Mouse (Mus musculus) embryonic facial prominence, embryonic 13.5 days (tissue): ENCODE results near the gene Iqgap3. TPM values are rescaled to one million over a fixed set of nuclear protein-coding genes. Genes with fewer than 3 reads are reported as not detected.
A peak's percentile ranks its signal among the peaks of the same experiment; 100 is the strongest.

Experiments
- ATAC-seq: fragments of 200-750 bp; cut with Nextera tagmentation; 2 replicates; pipeline ENCODE4 v1.8.0; 2017; ENCODE audit warnings: low read depth; ENCODE audit not compliant: insufficient number of reproducible peaks, insufficient read depth, low FRiP score, low TSS enrichment
- H3K27ac ChIP-seq: fragments of 300-500 bp; sonication (generic); 2 replicates; pipeline ENCODE4 v1.5.1; 2015; ENCODE audit warnings: moderate library complexity, mild to moderate bottlenecking, inconsistent platforms
- H3K27me3 ChIP-seq: fragments of 300-500 bp; sonication (generic); 2 replicates; pipeline ENCODE4 v1.6.1; 2015; ENCODE audit warnings: mild to moderate bottlenecking, inconsistent platforms
- H3K36me3 ChIP-seq: fragments of 300-500 bp; sonication (generic); 2 replicates; pipeline ENCODE4 v1.6.1; 2015; ENCODE audit warnings: mild to moderate bottlenecking, inconsistent platforms
- H3K4me1 ChIP-seq: fragments of 300-500 bp; sonication (generic); 2 replicates; pipeline ENCODE4 v1.6.1; 2015; ENCODE audit warnings: inconsistent platforms
- H3K4me2 ChIP-seq: fragments of 300-500 bp; sonication (generic); 2 replicates; pipeline ENCODE4 v1.6.1; 2015; ENCODE audit warnings: moderate library complexity, mild to moderate bottlenecking, inconsistent platforms
- H3K4me3 ChIP-seq: fragments of 300-500 bp; sonication (generic); 2 replicates; pipeline ENCODE4 v1.5.1; 2015; ENCODE audit warnings: mild to moderate bottlenecking, inconsistent platforms
- H3K9ac ChIP-seq: fragments of 300-500 bp; sonication (generic); 2 replicates; pipeline ENCODE4 v1.6.1; 2015; ENCODE audit warnings: mild to moderate bottlenecking, inconsistent platforms
- H3K9me3 ChIP-seq: fragments of 300-500 bp; sonication (generic); 2 replicates; pipeline ENCODE4 v1.6.1; 2016; ENCODE audit warnings: inconsistent platforms
- whole genome bisulfite sequencing: fragments of 180-500 bp; shearing (Covaris S2); methylation state at CpG from one replicate; pipeline ENCODE4 v1.1.7; 2015; ENCODE audit warnings: mixed read lengths; 5-methylcytosine and 5-hydroxymethylcytosine counted together
- polyA plus RNA-seq: library from polyadenylated mRNA; unstranded; fragments of >200 nt; fragmentation: Nextera tagmentation; extraction: Ambion mirVana; gene quantifications from 2 replicates; pipeline ENCODE4 v1.2.1, GENCODE M21; 2015

Iqgap3 gene
- polyA plus RNA-seq, 1 experiment from 2014 or later = 22.8 TPM

- no peak overlapping the region for H3K27ac ChIP-seq
- peak overlapping the region; percentile 92 for H3K9ac ChIP-seq
- 35% methylated on average over 5 of the region's 5 CpGs for WGBS
- no peaks in the 10 kb centered on the region for H3K27me3 ChIP-seq
- H3K4me2 ChIP-seq = 0 out of 2 replicates have a peak overlapping the region, but pooled peaks have one; percentile 94
- H3K36me3 ChIP-seq = peaks cover 6% of the 10 kb centered on the region; the same call in 1 of the 2 replicates
- no peak overlapping the region for H3K4me3 ChIP-seq
- ATAC-seq = no peak
- peaks cover 85% of the 10 kb centered on the region for H3K4me1 ChIP-seq
- H3K9me3 ChIP-seq = no peaks in the 10 kb centered on the region
These were observed 64.8 kb downstream of the Iqgap3 start for GRCm38 (mm10) chr3:88146376-88147112.

- no peak overlapping the region for H3K4me3 ChIP-seq
- no peak for ATAC-seq
These were observed 65.7 kb downstream of the Iqgap3 start for GRCm38 (mm10) chr3:88147444-88147843.

GRCm38 (mm10) chr3:88147866-88148265 is 66.1 kb downstream of the Iqgap3 start:
- Histone ChIP-seq H3K4me2 (no peak overlapping the region), H3K27me3 (no peaks in the 10 kb centered on the region), H3K9ac (0 out of 2 replicates have a peak overlapping the region, but pooled peaks have one; percentile 12), H3K4me1 (peaks cover 90% of the 10 kb centered on the region), H3K4me3 (no peak overlapping the region), H3K27ac (no peak overlapping the region; the same call in 1 of the 2 replicates), H3K9me3 (no peaks in the 10 kb centered on the region), H3K36me3 (peaks cover 6% of the 10 kb centered on the region; the same call in 1 of the 2 replicates)
- ATAC-seq = no peak
- 93% methylated on average over 1 of the region's 1 CpGs for WGBS

More at GRCm38 (mm10) chr3:88147444-88147843, 65.7 kb downstream of the Iqgap3 start:
- Histone ChIP-seq H3K36me3 (peaks cover 6% of the 10 kb centered on the region; the same call in 1 of the 2 replicates), H3K9ac (0 out of 2 replicates have a peak overlapping the region, but pooled peaks have one; percentile 12), H3K4me2 (no peak overlapping the region), H3K9me3 (no peaks in the 10 kb centered on the region), H3K4me1 (peaks cover 90% of the 10 kb centered on the region), H3K27ac (no peak overlapping the region; the same call in 1 of the 2 replicates), H3K27me3 (no peaks in the 10 kb centered on the region)
- 70% methylated on average over 2 of the region's 2 CpGs for WGBS

GRCm38 (mm10) chr3:88148354-88148753 is 66.6 kb downstream of the Iqgap3 start:
- peaks cover 87% of the 10 kb centered on the region for H3K4me1 ChIP-seq
- H3K27ac ChIP-seq = 0 out of 2 replicates have a peak overlapping the region, but pooled peaks have one; percentile 64
- 87% methylated on average over 5 of the region's 5 CpGs for WGBS

GRCm38 (mm10) chr3:88148776-88149509 is 67.2 kb downstream of the Iqgap3 start:
- Histone ChIP-seq H3K27me3 (no peaks in the 10 kb centered on the region), H3K27ac (peak overlapping the region; percentile 64), H3K4me2 (peak overlapping the region; percentile 45), H3K4me1 (peaks cover 81% of the 10 kb centered on the region), H3K4me3 (no peak overlapping the region), H3K9ac (peak overlapping the region; percentile 61), H3K9me3 (no peaks in the 10 kb centered on the region), H3K36me3 (peaks cover 6% of the 10 kb centered on the region; the same call in 1 of the 2 replicates)
- 67% methylated on average over 4 of the region's 4 CpGs for WGBS
- ATAC-seq = no peak

More at GRCm38 (mm10) chr3:88148354-88148753, 66.6 kb downstream of the Iqgap3 start:
- no peak for ATAC-seq
- Histone ChIP-seq H3K9ac (no peak overlapping the region), H3K4me3 (no peak overlapping the region), H3K27me3 (no peaks in the 10 kb centered on the region), H3K36me3 (peaks cover 6% of the 10 kb centered on the region; the same call in 1 of the 2 replicates), H3K9me3 (no peaks in the 10 kb centered on the region), H3K4me2 (peak overlapping the region; percentile 45; the same call in 1 of the 2 replicates)

GRCm38 (mm10) chr3:88149510-88149974 is 67.8 kb downstream of the Iqgap3 start:
- Histone ChIP-seq H3K9ac (peak overlapping the region; percentile 61), H3K36me3 (peaks cover 6% of the 10 kb centered on the region; the same call in 1 of the 2 replicates), H3K4me3 (no peak overlapping the region), H3K4me1 (peaks cover 75% of the 10 kb centered on the region), H3K9me3 (no peaks in the 10 kb centered on the region), H3K27me3 (no peaks in the 10 kb centered on the region), H3K4me2 (peak overlapping the region; percentile 45), H3K27ac (peak overlapping the region; percentile 64)
- whole genome bisulfite sequencing = 20% methylated on average over 6 of the region's 6 CpGs
- ATAC-seq = no peak

- Histone ChIP-seq H3K4me1 (peaks cover 67% of the 10 kb centered on the region), H3K9me3 (no peaks in the 10 kb centered on the region), H3K9ac (peak overlapping the region; percentile 61), H3K27ac (peak overlapping the region; percentile 69; the same call in 1 of the 2 replicates), H3K27me3 (no peaks in the 10 kb centered on the region), H3K36me3 (peaks cover 6% of the 10 kb centered on the region), H3K4me3 (peak overlapping the region; percentile 7; the same call in 1 of the 2 replicates), H3K4me2 (peak overlapping the region; percentile 45)
- 19% methylated on average over 14 of the region's 14 CpGs for whole genome bisulfite sequencing
- no peak for ATAC-seq
These were observed 68.6 kb downstream of the Iqgap3 start for GRCm38 (mm10) chr3:88150061-88150998.

- Histone ChIP-seq H3K27ac (0 out of 2 replicates have a peak overlapping the region, but pooled peaks have one; percentile 69), H3K4me3 (no peak overlapping the region), H3K9ac (peak overlapping the region; percentile 61; the same call in 1 of the 2 replicates), H3K4me1 (peaks cover 61% of the 10 kb centered on the region), H3K4me2 (peak overlapping the region; percentile 45; the same call in 1 of the 2 replicates), H3K27me3 (no peaks in the 10 kb centered on the region), H3K36me3 (peaks cover 10% of the 10 kb centered on the region), H3K9me3 (no peaks in the 10 kb centered on the region)
- 70% methylated on average over 3 of the region's 3 CpGs for WGBS
- ATAC-seq = no peak
These were observed 69.2 kb downstream of the Iqgap3 start for GRCm38 (mm10) chr3:88150999-88151364.

GRCm38 (mm10) chr3:88152056-88152455 is 70.3 kb downstream of the Iqgap3 start:
- peaks cover 21% of the 10 kb centered on the region for H3K36me3 ChIP-seq
- H3K27me3 ChIP-seq = no peaks in the 10 kb centered on the region
- no peak overlapping the region for H3K9ac ChIP-seq
- 59% methylated on average over 3 of the region's 3 CpGs for WGBS
- H3K4me1 ChIP-seq = peaks cover 51% of the 10 kb centered on the region
- no peaks in the 10 kb centered on the region for H3K9me3 ChIP-seq
- no peak overlapping the region for H3K4me3 ChIP-seq
- ATAC-seq = no peak
- no peak overlapping the region for H3K27ac ChIP-seq
- H3K4me2 ChIP-seq = no peak overlapping the region

- no peak for ATAC-seq
These were observed 71.7 kb downstream of the Iqgap3 start for GRCm38 (mm10) chr3:88153290-88154011.

More at GRCm38 (mm10) chr3:88153290-88154011, 71.7 kb downstream of the Iqgap3 start:
- Histone ChIP-seq H3K27me3 (no peaks in the 10 kb centered on the region), H3K4me2 (no peak overlapping the region), H3K9ac (no peak overlapping the region), H3K4me3 (no peak overlapping the region), H3K9me3 (no peaks in the 10 kb centered on the region), H3K4me1 (peaks cover 47% of the 10 kb centered on the region), H3K27ac (no peak overlapping the region), H3K36me3 (peaks cover 31% of the 10 kb centered on the region)
- WGBS = 76% methylated on average over 3 of the region's 3 CpGs
